32 mouse cellular contexts compared by ENCODE assay signal in the genomic region with DNA sequence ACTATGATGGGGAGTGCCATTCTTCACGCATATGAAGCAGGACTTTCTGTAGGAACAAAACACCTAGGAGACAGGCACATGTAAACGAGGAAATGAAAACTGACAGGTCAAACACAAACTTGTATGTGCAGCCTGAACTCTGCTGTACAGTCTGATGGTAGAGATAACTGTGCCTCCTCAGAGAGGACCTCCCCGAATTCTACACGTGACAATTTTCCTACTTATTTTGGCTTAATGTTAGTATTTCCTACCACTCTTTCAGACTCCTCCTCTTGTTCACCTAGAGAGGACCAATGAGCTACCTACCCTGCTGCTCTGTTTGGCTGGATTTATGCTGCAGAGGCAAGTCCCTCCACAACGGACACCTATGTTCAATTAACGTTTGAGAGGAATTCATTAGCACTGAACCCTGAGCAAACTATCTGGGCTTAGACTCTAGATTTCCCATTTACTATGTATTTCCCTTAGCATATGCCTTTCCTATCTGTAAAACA. TPM values are rescaled to one million over a fixed set of nuclear protein-coding genes. Genes with fewer than 3 reads are reported as not detected.
DNase-seq lines count a peak whose midpoint lies in the region; ATAC-seq and TF ChIP-seq lines count a peak whose summit lies in the region.
"Had no signal": no experiment of that assay in that cellular context is flagged by ENCODE, and none has a peak within 500 bp of the region (broad histone marks: within the 10 kb centered on the region; RNA-seq: fewer than 3 reads in every experiment).

No protein-coding gene starts in this region.

- 0 out of 2 replicates have a peak overlapping the region, but pooled peaks have one; percentile 8 for H3K9ac ChIP-seq in liver, postnatal 0 days (replicated peaks)
- H3K9ac ChIP-seq: embryonic facial prominence, embryonic 15.5 days; forebrain, embryonic 13.5 days; hindbrain, embryonic 13.5 days; limb, embryonic 15.5 days; lung, embryonic 15.5 days; midbrain, embryonic 12.5 days; neural tube, embryonic 13.5 days had no signal

- H3K4me1 ChIP-seq in liver, postnatal 0 days (ENCODE audit: insufficient read depth), result peaks cover 25% of the 10 kb centered on the region

- H3K4me2 ChIP-seq in liver, postnatal 0 days (ENCODE audit: low read depth, low read length), result peak overlapping the region; percentile 48
- H3K4me2 ChIP-seq: embryonic facial prominence, embryonic 15.5 days; forebrain, embryonic 13.5 days; heart, embryonic 11.5 days; hindbrain, embryonic 13.5 days; limb, embryonic 15.5 days; lung, embryonic 15.5 days; midbrain, embryonic 12.5 days; neural tube, embryonic 13.5 days had no signal

- ATAC-seq in liver, postnatal 0 days, result no peak
- ATAC-seq: forebrain, embryonic 13.5 days; intestine, embryonic 16.5 days had no signal

- no peak for TF ChIP-seq EP300 in liver, postnatal 0 days (IDR thresholded peaks at IDR 0.05; ENCODE audit: low read depth)

- no peak overlapping the region for H3K4me3 ChIP-seq in liver, postnatal 0 days (ENCODE audit: low read depth, low read length)
- H3K4me3 ChIP-seq: embryonic facial prominence, embryonic 10.5 days; embryonic facial prominence, embryonic 15.5 days; forebrain, embryonic 13.5 days; hindbrain, embryonic 13.5 days; limb, embryonic 10.5 days; limb, embryonic 15.5 days; lung, embryonic 15.5 days; midbrain, embryonic 12.5 days; myocyte; neural tube, embryonic 13.5 days had no signal

- H3K36me3 ChIP-seq in liver, postnatal 0 days (replicated peaks; ENCODE audit: insufficient read depth, low read length), result peaks cover 4% of the 10 kb centered on the region; the same call in 1 of the 2 replicates

- H3K27me3 ChIP-seq in liver, postnatal 0 days (ENCODE audit: insufficient read depth, low read length), result no peaks in the 10 kb centered on the region
- H3K27me3 ChIP-seq: embryonic facial prominence, embryonic 15.5 days; forebrain, embryonic 13.5 days; hindbrain, embryonic 13.5 days; limb, embryonic 15.5 days; lung, embryonic 15.5 days; midbrain, embryonic 12.5 days; neural tube, embryonic 13.5 days had no signal

- H3K27ac ChIP-seq in liver, postnatal 0 days (ENCODE audit: low read depth), result peak overlapping the region; percentile 52; the same call in 1 of the 2 replicates
- H3K27ac ChIP-seq: embryonic facial prominence, embryonic 10.5 days; embryonic facial prominence, embryonic 15.5 days; forebrain, embryonic 13.5 days; hindbrain, embryonic 13.5 days; limb, embryonic 10.5 days; limb, embryonic 15.5 days; lung, embryonic 15.5 days; midbrain, embryonic 12.5 days; neural tube, embryonic 13.5 days had no signal

- WGBS in liver, postnatal 0 days (ENCODE audit: insufficient replicate concordance), result 50% methylated on average over 6 of the region's 6 CpGs

- H3K9me3 ChIP-seq in liver, postnatal 0 days (ENCODE audit: low read length), result no peaks in the 10 kb centered on the region
- H3K9me3 ChIP-seq: embryonic facial prominence, embryonic 10.5 days; embryonic facial prominence, embryonic 15.5 days; forebrain, embryonic 13.5 days; hindbrain, embryonic 13.5 days; limb, embryonic 10.5 days; limb, embryonic 15.5 days; lung, embryonic 15.5 days; midbrain, embryonic 12.5 days; neural tube, embryonic 13.5 days had no signal

- TF ChIP-seq CTCF in liver, postnatal 0 days (IDR thresholded peaks at IDR 0.05; ENCODE audit: low read depth), result no peak

- peak; percentile 53 to 54 for DNase-seq in spleen, postnatal 36 days (ENCODE audit: low spot score in 2 of 2)
- DNase-seq in spleen, postnatal 4 days (ENCODE audit: low spot score in 2 of 2), result no peak
- DNase-seq in c-Kit-positive CD71-positive TER-119-positive erythroid progenitor cells, embryonic 14.5 days (ENCODE audit: low spot score), result peak; percentile 23
- no peak for DNase-seq in liver, postnatal 0 days
- DNase-seq in cerebellum, postnatal 36 days, result no peak
- no peak for DNase-seq in adrenal gland, postnatal 36 days
- DNase-seq in right cerebral cortex, postnatal 36 days (ENCODE audit: low spot score in 2 of 2), result no peak
- DNase-seq: adrenal gland, postnatal 10 days; cerebellum, adult 18-20 months; cerebellum, postnatal 10 days; gastrocnemius, postnatal 14 days; heart, adult 18-20 months; heart, postnatal 4 days; kidney, adult 9 months; kidney, postnatal 10 days; layer of hippocampus, postnatal 36 days; right cerebral cortex, postnatal 14 days; spleen, adult 18-20 months; thymus, adult 2 months; thymus, postnatal 4 days had no signal

RNA-seq across cellular contexts. Expression of a gene that starts 3.3 kb away (rescaled TPM):
- 40.8 and 40.9 TPM in 2 replicates for polyA plus RNA-seq in liver, postnatal 0 days (2015; fragmentation: Nextera tagmentation; extraction: Ambion mirVana)
- 10 to 100 TPM; 42.5 to 44.1 TPM for total RNA-seq in adrenal gland, postnatal 36 days (2021)

RNA-seq across cellular contexts. Expression of a gene that starts 51.8 kb away (rescaled TPM):
- polyA plus RNA-seq in liver, postnatal 0 days (2015; fragmentation: Nextera tagmentation; extraction: Ambion mirVana), result 31.9 and 32.7 TPM in 2 replicates
- total RNA-seq in adrenal gland, postnatal 36 days (2021), result 10 to 100 TPM; 55.9 to 86.3 TPM

Comparison
In these comparisons a context has a peak if more than half of its experiments do, and no peak if none do; other contexts are left out.
1. DNase-seq: peak in spleen, postnatal 36 days (2 of 2) and c-Kit-positive CD71-positive TER-119-positive erythroid progenitor cells, embryonic 14.5 days (single experiment); none in spleen, postnatal 4 days (0 of 2), liver, postnatal 0 days (single experiment), cerebellum, postnatal 36 days (0 of 2), adrenal gland, postnatal 36 days (0 of 2) and right cerebral cortex, postnatal 36 days (0 of 2).